23 mouse cellular contexts compared by ENCODE assay signal in the genomic region with DNA sequence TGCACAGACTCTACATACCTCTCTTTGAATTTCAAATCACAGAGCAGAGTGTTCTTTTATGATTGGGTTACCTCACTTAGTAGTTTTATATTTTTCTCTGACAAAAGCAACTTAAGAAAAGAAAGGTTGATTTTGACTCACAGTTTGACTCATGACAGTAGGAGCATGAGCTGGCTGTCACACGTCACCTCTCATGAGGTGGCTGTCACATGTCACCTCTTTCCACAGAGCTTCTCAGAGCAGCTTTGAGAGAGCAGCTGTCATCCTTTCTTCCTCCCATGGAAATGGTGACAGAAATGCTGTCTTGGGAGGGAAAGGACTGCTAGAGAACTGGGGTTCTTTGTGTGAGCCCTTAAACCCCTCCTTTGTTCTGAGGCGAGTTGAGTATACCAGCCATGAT.
DNase-seq lines count a peak whose midpoint lies in the region; ATAC-seq and TF ChIP-seq lines count a peak whose summit lies in the region.
"Had no signal": no experiment of that assay in that cellular context is flagged by ENCODE, and none has a peak within 500 bp of the region (broad histone marks: within the 10 kb centered on the region; RNA-seq: fewer than 3 reads in every experiment).

No protein-coding gene starts in this region.

- no peak for TF ChIP-seq CTCF in forebrain, postnatal 0 days (IDR thresholded peaks at IDR 0.05; ENCODE audit: low read depth)

- whole genome bisulfite sequencing in forebrain, postnatal 0 days: 54% methylated on average over 2 of the region's 2 CpGs
- 49% methylated on average over 2 of the region's 2 CpGs for WGBS in forebrain, embryonic 13.5 days
- WGBS in liver, embryonic 11.5 days: 66% methylated on average over 2 of the region's 2 CpGs

- no peaks in the 10 kb centered on the region for H3K4me1 ChIP-seq in forebrain, postnatal 0 days (ENCODE audit: insufficient read depth)
- no peaks in the 10 kb centered on the region for H3K4me1 ChIP-seq in forebrain, embryonic 13.5 days
- no peaks in the 10 kb centered on the region for H3K4me1 ChIP-seq in liver, embryonic 11.5 days (replicated peaks; ENCODE audit: control insufficient read depth, insufficient read depth, low read length)
- H3K4me1 ChIP-seq: forebrain, embryonic 15.5 days; heart, embryonic 13.5 days; kidney, embryonic 15.5 days; limb, embryonic 13.5 days; liver, embryonic 12.5 days; neural tube, embryonic 13.5 days had no signal

- H3K36me3 ChIP-seq in forebrain, postnatal 0 days (ENCODE audit: insufficient read depth): no peaks in the 10 kb centered on the region
- H3K36me3 ChIP-seq in forebrain, embryonic 13.5 days (ENCODE audit: poor library complexity, severe bottlenecking): no peaks in the 10 kb centered on the region
- no peaks in the 10 kb centered on the region for H3K36me3 ChIP-seq in liver, embryonic 11.5 days (ENCODE audit: control insufficient read depth, insufficient read depth, low read length)
- H3K36me3 ChIP-seq: forebrain, embryonic 15.5 days; heart, embryonic 13.5 days; kidney, embryonic 15.5 days; limb, embryonic 13.5 days; liver, embryonic 12.5 days; neural tube, embryonic 13.5 days had no signal

- no peaks in the 10 kb centered on the region for H3K27me3 ChIP-seq in forebrain, postnatal 0 days (ENCODE audit: insufficient read depth, low read length)
- no peaks in the 10 kb centered on the region for H3K27me3 ChIP-seq in forebrain, embryonic 13.5 days
- H3K27me3 ChIP-seq in liver, embryonic 11.5 days (replicated peaks; ENCODE audit: control insufficient read depth, insufficient read depth, low read length): no peaks in the 10 kb centered on the region
- H3K27me3 ChIP-seq: forebrain, embryonic 15.5 days; heart, embryonic 13.5 days; kidney, embryonic 15.5 days; limb, embryonic 13.5 days; liver, embryonic 12.5 days; neural tube, embryonic 13.5 days had no signal

- no peaks in the 10 kb centered on the region for H3K9me3 ChIP-seq in forebrain, postnatal 0 days (ENCODE audit: low read length)
- H3K9me3 ChIP-seq in forebrain, embryonic 13.5 days (replicated peaks): no peaks in the 10 kb centered on the region
- no peaks in the 10 kb centered on the region for H3K9me3 ChIP-seq in liver, embryonic 11.5 days (ENCODE audit: control insufficient read depth, low read length)
- H3K9me3 ChIP-seq: forebrain, embryonic 15.5 days; heart, embryonic 13.5 days; kidney, embryonic 15.5 days; limb, embryonic 13.5 days; liver, embryonic 12.5 days; neural tube, embryonic 13.5 days had no signal

- H3K4me3 ChIP-seq in forebrain, postnatal 0 days (ENCODE audit: low read depth, low read length): no peak overlapping the region
- no peak overlapping the region for H3K4me3 ChIP-seq in forebrain, embryonic 13.5 days
- H3K4me3 ChIP-seq in liver, embryonic 11.5 days (ENCODE audit: low read depth, low read length): no peak overlapping the region
- H3K4me3 ChIP-seq: forebrain, embryonic 15.5 days; heart, embryonic 13.5 days; kidney, embryonic 15.5 days; limb, embryonic 13.5 days; liver, embryonic 12.5 days; neural tube, embryonic 13.5 days had no signal

- DNase-seq in forebrain, postnatal 0 days: no peak
- peak; percentile 28 for DNase-seq in lung, postnatal 10 days
- DNase-seq in lung, postnatal 14 days: no peak
- peak; percentile 29 for DNase-seq in adrenal gland, postnatal 14 days
- peak; percentile 39 to 61 for DNase-seq in adrenal gland, postnatal 36 days
- DNase-seq in liver, embryonic 11.5 days (ENCODE audit: low spot score): no peak
- DNase-seq: B cell, adult 2 months; cerebellum, adult 8-10 months; cerebellum, postnatal 36 days; heart, postnatal 10 days; kidney, adult 18-20 months; kidney, postnatal 25 days; liver, postnatal 0 days; thymus, postnatal 4 days had no signal

- H3K27ac ChIP-seq in forebrain, postnatal 0 days (ENCODE audit: low read depth, low read length): no peak overlapping the region
- H3K27ac ChIP-seq in forebrain, embryonic 13.5 days: no peak overlapping the region
- H3K27ac ChIP-seq in liver, embryonic 11.5 days (ENCODE audit: low read depth, low read length): no peak overlapping the region
- H3K27ac ChIP-seq: forebrain, embryonic 15.5 days; heart, embryonic 13.5 days; hindbrain, embryonic 14.5 days; kidney, embryonic 15.5 days; limb, embryonic 13.5 days; liver, embryonic 12.5 days; neural tube, embryonic 13.5 days had no signal

- peak; percentile 78 for ATAC-seq in forebrain, postnatal 0 days
- ATAC-seq in forebrain, embryonic 13.5 days: no peak
- ATAC-seq in liver, embryonic 11.5 days (replicated peaks; ENCODE audit: low FRiP score): no peak
- ATAC-seq: activated CD4-positive, CD25-positive, alpha-beta regulatory T cell, adult 4 months; forebrain, embryonic 15.5 days; liver, embryonic 12.5 days; liver, postnatal 0 days had no signal

- H3K4me2 ChIP-seq in forebrain, postnatal 0 days (ENCODE audit: low read depth): no peak overlapping the region
- no peak overlapping the region for H3K4me2 ChIP-seq in forebrain, embryonic 13.5 days
- H3K4me2 ChIP-seq in liver, embryonic 11.5 days: no peak overlapping the region
- H3K4me2 ChIP-seq: forebrain, embryonic 15.5 days; heart, embryonic 13.5 days; hindbrain, embryonic 14.5 days; kidney, embryonic 15.5 days; limb, embryonic 13.5 days; liver, embryonic 12.5 days; neural tube, embryonic 13.5 days had no signal

- H3K9ac ChIP-seq in forebrain, postnatal 0 days: no peak overlapping the region
- no peak overlapping the region for H3K9ac ChIP-seq in forebrain, embryonic 13.5 days
- no peak overlapping the region for H3K9ac ChIP-seq in liver, embryonic 11.5 days (ENCODE audit: low read depth, low read length)
- H3K9ac ChIP-seq: forebrain, embryonic 15.5 days; heart, embryonic 13.5 days; hindbrain, embryonic 14.5 days; kidney, embryonic 15.5 days; limb, embryonic 13.5 days; liver, embryonic 12.5 days; liver, postnatal 0 days; neural tube, embryonic 13.5 days had no signal

Comparison
In these comparisons a context has a peak if more than half of its experiments do, and no peak if none do; other contexts are left out.
1. DNase-seq: peak in lung, postnatal 10 days (single experiment), adrenal gland, postnatal 14 days (single experiment) and adrenal gland, postnatal 36 days (2 of 2); none in forebrain, postnatal 0 days (single experiment), lung, postnatal 14 days (single experiment) and liver, embryonic 11.5 days (single experiment).